In genomic region chr9:102911526-102911925, GRCm38 (mm10) we compare ENCODE assay signal across 31 mouse cellular contexts.
"Had no signal": no experiment of that assay in that cellular context is flagged by ENCODE, and none has a peak within 500 bp of the region (broad histone marks: within the 10 kb centered on the region; RNA-seq: fewer than 3 reads in every experiment).

No protein-coding gene starts in this region.

- H3K27me3 ChIP-seq: limb, embryonic 12.5 days; limb, embryonic 13.5 days; limb, embryonic 15.5 days; liver, embryonic 12.5 days; liver, embryonic 13.5 days; liver, embryonic 15.5 days; lung, embryonic 15.5 days; megakaryocyte, embryonic 14.5 days; midbrain, embryonic 12.5 days; midbrain, embryonic 13.5 days; midbrain, embryonic 15.5 days had no signal

- H3K9me3 ChIP-seq: limb, embryonic 10.5 days; limb, embryonic 12.5 days; limb, embryonic 13.5 days; limb, embryonic 15.5 days; liver, embryonic 12.5 days; liver, embryonic 13.5 days; liver, embryonic 15.5 days; lung, embryonic 15.5 days; midbrain, embryonic 10.5 days; midbrain, embryonic 12.5 days; midbrain, embryonic 13.5 days; midbrain, embryonic 15.5 days had no signal

- H3K9ac ChIP-seq: limb, embryonic 12.5 days; limb, embryonic 13.5 days; limb, embryonic 15.5 days; liver, embryonic 12.5 days; liver, embryonic 13.5 days; liver, embryonic 14.5 days; liver, embryonic 15.5 days; liver, postnatal 0 days; lung, embryonic 14.5 days; lung, embryonic 15.5 days; midbrain, embryonic 12.5 days; midbrain, embryonic 13.5 days; midbrain, embryonic 15.5 days had no signal

- ATAC-seq: liver, embryonic 12.5 days; liver, postnatal 0 days; midbrain, embryonic 13.5 days; midbrain, embryonic 15.5 days; midbrain, embryonic 16.5 days had no signal

- H3K4me2 ChIP-seq: limb, embryonic 12.5 days; limb, embryonic 13.5 days; limb, embryonic 15.5 days; liver, embryonic 11.5 days; liver, embryonic 12.5 days; liver, embryonic 13.5 days; liver, embryonic 15.5 days; lung, embryonic 14.5 days; lung, embryonic 15.5 days; midbrain, embryonic 11.5 days; midbrain, embryonic 12.5 days; midbrain, embryonic 13.5 days; midbrain, embryonic 15.5 days had no signal

- H3K4me3 ChIP-seq: left cerebral cortex, adult 2 months; limb, embryonic 10.5 days; limb, embryonic 12.5 days; limb, embryonic 13.5 days; limb, embryonic 15.5 days; liver, embryonic 12.5 days; liver, embryonic 13.5 days; liver, embryonic 15.5 days; lung, embryonic 15.5 days; megakaryocyte, embryonic 14.5 days; midbrain, embryonic 10.5 days; midbrain, embryonic 12.5 days; midbrain, embryonic 13.5 days; midbrain, embryonic 15.5 days; myocyte had no signal

- DNase-seq: left cerebral cortex, postnatal 4 days; liver; liver, embryonic 13.5 days; liver, postnatal 0 days; lung, adult 18-20 months; lung, adult 2 months; lung, embryonic 14.5 days; lung, postnatal 10 days; lung, postnatal 14 days; lung, postnatal 36 days; lung, postnatal 4 days; midbrain, embryonic 14.5 days had no signal

- H3K4me1 ChIP-seq: limb, embryonic 10.5 days; limb, embryonic 12.5 days; limb, embryonic 13.5 days; limb, embryonic 15.5 days; liver, embryonic 12.5 days; liver, embryonic 13.5 days; liver, embryonic 15.5 days; megakaryocyte, embryonic 14.5 days; midbrain, embryonic 10.5 days; midbrain, embryonic 12.5 days; midbrain, embryonic 13.5 days; midbrain, embryonic 15.5 days had no signal

- H3K27ac ChIP-seq: left cerebral cortex, adult 2 months; limb, embryonic 10.5 days; limb, embryonic 12.5 days; limb, embryonic 13.5 days; limb, embryonic 15.5 days; liver, embryonic 12.5 days; liver, embryonic 13.5 days; liver, embryonic 14.5 days; liver, embryonic 15.5 days; lung, embryonic 15.5 days; macrophage; midbrain, embryonic 10.5 days; midbrain, embryonic 12.5 days; midbrain, embryonic 13.5 days; midbrain, embryonic 15.5 days had no signal
